Mouse (Mus musculus) G1E (cell line): Measurements from ENCODE around the gene D6Ertd527e.

Experiments
- CTCF ChIP-seq: IDR thresholded peaks from 2 replicates; pipeline ENCODE4 v1.5.1; 2012; ENCODE audit warnings: low read depth, low read length, inconsistent platforms, mixed read lengths
- TAL1 ChIP-seq: conservative IDR thresholded peaks from 2 replicates; pipeline ENCODE4 v1.6.1; 2012; ENCODE audit warnings: low read depth, low read length, inconsistent platforms, mixed read lengths

DNA sequence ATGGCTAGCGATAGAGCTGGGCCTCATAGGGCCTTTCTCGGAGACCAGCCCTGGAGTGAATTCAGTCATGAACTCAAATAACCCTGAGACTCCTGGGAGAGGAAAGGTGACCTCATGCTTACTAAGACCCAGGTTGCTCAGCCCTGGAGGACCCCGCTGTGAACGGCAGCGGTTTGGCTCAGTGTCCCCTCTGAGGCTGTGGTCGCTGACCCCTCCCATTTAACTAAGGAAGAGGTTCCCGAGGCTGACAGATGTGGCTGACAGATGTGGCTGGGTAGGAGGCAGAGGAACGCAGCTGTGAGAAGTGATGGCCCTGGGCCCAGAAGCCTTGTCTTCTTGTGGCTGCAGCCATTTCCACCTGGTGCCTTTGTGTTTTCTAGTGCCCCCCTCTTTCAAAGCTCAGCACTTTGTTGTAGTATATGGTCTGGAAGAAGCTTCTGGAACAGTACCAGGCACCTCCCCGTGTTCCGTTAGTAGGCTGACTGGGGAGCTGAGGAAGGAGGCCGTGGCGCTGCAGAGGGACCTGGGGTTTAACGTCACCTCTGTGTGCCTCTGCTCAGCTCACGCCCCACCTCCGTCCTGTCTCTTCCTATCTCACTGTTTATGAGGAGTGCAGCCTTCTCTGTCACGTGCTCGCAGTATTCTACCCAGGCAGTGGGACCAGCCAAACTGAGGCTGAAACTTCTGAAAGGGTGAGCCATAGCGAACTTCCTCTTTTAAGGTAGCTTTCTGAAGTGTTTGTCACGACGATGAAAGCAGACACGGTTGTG is 48.1 kb downstream of the D6Ertd527e start:
- TF ChIP-seq CTCF (no peak), TAL1 (no peak)
